Mouse (Mus musculus) gastrocnemius, postnatal 4 days (tissue): ENCODE data around the gene Rap2b. TPM values are rescaled to one million over a fixed set of nuclear protein-coding genes. Genes with fewer than 3 reads are reported as not detected.

Source experiments
- DNase-seq, 2 experiments: peaks; one replicate each; pipeline ENCODE4 v3.0.0; 2021 to 2022; ENCODE audit warnings: low spot score in 2 of 2, mixed read lengths in 2 of 2
- long read RNA-seq, 2 experiments: library from polyadenylated mRNA; stranded (forward); transcript quantifications; one replicate each; pipeline ENCODE4 v2.0.0; 2021
- total RNA-seq, 2 experiments: library from RNA; stranded (reverse); gene quantifications; 2 replicates each; pipeline ENCODE4 v1.2.3; 2021

Gene Rap2b
- total RNA-seq = 1 to 10 TPM; 8.7 to 8.9 TPM
- long read RNA-seq, experiment 1, full-length matches to known transcripts = 17 of 17 reads
- long read RNA-seq, experiment 1, partial matches to known transcripts = 0 of 17 reads
- long read RNA-seq, experiment 1, other reads (novel, unspliced or antisense) = 0 of 17 reads
- long read RNA-seq, experiment 2, full-length matches to known transcripts = 12 of 12 reads
- long read RNA-seq, experiment 2, partial matches to known transcripts = 0 of 12 reads
- long read RNA-seq, experiment 2, other reads (novel, unspliced or antisense) = 0 of 12 reads

- DNase-seq = no peak
Observed at GRCm38 (mm10) chr3:61361338-61361737, at the start of gene Rap2b. Gene Rap2b (plus strand): TSS chr3:61361638.

DNA sequence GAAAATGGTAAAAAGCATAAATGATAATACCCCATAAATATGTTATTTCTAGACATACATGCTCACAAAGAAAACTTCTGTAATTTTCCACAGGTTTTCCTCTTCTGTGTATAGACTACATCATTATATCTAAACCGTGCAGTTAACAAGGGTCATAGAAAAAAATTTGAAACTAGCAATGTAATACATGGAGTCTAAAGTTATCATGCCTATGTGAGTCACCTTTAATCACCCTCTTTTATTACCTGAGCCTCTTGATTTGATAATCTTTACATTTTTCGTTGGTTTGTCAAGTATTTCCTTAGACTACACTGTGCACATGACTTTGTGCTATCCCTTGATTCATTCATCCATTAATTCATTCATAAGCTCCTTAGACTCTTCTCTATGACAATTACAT lies 46.4 kb upstream of the Rap2b start:
- DNase-seq = no peak

- no peak for DNase-seq
Observed at GRCm38 (mm10) chr3:61320031-61320430, 41.4 kb upstream of the Rap2b start.

- DNase-seq = no peak
Observed at GRCm38 (mm10) chr3:61321632-61322031, 39.8 kb upstream of the Rap2b start.

DNA sequence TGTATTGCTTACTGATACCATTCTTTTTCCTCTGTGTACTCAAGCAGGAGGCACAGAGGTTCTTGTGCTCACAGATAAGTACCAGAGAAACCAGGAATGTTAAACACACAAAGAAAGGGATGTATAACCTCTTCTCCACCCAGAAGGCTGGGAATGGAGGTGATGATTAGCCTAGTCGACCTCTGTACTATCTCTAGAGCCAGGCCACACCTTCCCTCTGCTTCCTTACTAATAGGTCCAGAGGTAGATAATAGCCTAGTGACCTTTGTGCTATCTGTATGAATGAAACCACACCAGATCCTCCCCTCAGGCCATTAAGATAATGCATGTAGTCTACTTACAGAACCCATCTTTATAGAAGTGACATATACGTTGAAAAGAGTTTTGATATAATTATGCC lies 25.2 kb upstream of the Rap2b start:
- DNase-seq = no peak

- DNase-seq = no peak
Observed at GRCm38 (mm10) chr3:61337230-61337629, 24.2 kb upstream of the Rap2b start.

DNA sequence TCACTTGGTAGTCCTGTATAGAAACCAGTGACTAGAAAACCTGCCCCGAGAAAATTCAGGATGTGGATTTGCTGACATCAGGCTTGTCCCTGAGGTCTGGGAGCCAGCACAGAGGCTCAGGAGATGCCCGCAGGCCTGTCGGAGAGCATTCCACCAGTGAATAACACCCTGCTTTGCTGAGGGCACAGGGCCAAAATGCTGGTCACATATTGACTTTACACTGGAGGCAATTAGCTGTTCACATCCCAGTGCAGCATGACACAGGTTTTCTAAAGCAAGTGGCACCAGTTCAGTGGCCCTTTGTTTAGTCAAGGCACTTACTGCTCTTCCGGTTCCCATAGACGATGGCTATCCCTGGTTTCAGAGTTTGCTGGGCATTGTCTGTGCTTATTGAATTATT lies 21.1 kb upstream of the Rap2b start:
- DNase-seq = no peak

- DNase-seq = no peak
Observed at GRCm38 (mm10) chr3:61344031-61344430, 17.4 kb upstream of the Rap2b start.

- no peak for DNase-seq
Observed at GRCm38 (mm10) chr3:61345636-61346035, 15.8 kb upstream of the Rap2b start.

DNA sequence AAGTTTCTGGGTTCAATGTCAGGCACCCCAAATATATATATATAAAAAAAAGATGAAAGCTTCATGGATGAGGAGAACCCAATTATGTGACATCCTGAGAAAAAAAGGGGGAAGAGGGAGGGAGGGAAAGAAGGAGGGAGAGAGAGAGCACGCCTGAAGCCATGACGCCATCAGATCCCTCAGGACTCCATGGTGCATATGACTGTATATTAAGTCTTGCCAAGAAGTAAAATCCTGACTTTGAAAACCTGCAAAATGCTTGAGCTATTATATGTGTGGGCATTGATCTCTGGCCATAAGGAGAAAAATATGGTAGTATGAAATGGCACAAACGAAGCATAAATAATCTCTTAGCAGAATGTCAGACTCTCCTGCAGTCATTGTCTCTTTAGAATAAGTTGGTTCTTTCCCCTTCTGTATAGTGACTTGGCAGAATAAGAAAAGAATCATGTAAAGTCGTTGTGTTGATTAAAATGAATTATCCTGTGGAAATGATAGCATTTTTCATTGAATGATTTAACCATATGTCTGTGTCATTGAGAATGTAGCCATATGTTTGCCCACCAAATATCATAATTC lies 13.3 kb upstream of the Rap2b start:
- DNase-seq = no peak

GRCm38 (mm10) chr3:61349433-61349832 lies 12.0 kb upstream of the Rap2b start:
- DNase-seq = no peak

- DNase-seq = no peak
Observed at GRCm38 (mm10) chr3:61355464-61355863, 6.0 kb upstream of the Rap2b start.

GRCm38 (mm10) chr3:61358107-61358506 lies 3.3 kb upstream of the Rap2b start:
- no peak for DNase-seq

- no peak for DNase-seq
Observed at GRCm38 (mm10) chr3:61358756-61359293, 2.6 kb upstream of the Rap2b start.

DNA sequence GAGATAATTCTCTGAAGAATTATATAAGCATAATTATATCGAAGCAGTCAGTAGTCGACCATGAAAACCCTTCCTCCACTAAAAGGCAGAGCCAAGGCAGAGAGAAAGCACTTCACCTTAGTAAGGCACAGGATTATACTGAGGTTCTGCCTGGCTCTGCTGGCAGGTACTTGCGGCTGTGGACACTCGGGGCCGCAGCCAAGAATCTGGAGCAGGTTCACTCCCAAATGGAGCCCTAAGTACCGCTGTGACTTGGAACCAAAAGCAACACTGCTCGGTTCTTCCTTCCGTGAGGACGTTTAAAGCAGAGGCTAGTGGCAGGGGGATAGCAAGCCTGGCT lies 1.4 kb downstream of the Rap2b start:
- DNase-seq = no peak

GRCm38 (mm10) chr3:61363161-61363988 lies 1.9 kb downstream of the Rap2b start:
- DNase-seq = peak; percentile 81 to 90

- DNase-seq = peak; percentile 94 to 97
Observed at GRCm38 (mm10) chr3:61363989-61364660, 2.7 kb downstream of the Rap2b start.

DNA sequence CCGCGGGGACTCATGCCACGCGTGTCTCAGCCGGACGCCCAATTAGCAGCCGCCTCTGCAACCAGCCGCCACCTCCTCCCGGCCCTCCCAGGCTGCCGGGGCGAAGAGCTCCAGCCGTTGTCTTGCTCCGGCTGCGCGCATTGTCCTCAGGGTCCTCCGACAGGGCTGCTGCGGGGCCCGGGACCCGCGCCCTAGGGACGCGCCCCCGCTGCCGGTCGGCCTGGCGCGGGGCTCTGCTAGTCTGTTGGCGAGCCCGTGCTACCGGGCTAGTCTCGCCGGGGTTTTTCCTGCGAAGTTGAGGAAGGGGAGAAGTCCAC lies 3.2 kb downstream of the Rap2b start:
- no peak for DNase-seq

- DNase-seq = peak; percentile 30 to 56
Observed at GRCm38 (mm10) chr3:61364978-61365778, 3.7 kb downstream of the Rap2b start.

GRCm38 (mm10) chr3:61365779-61366373 lies 4.4 kb downstream of the Rap2b start, which contains the start of gene B430305J03Rik:
Gene B430305J03Rik (minus strand): TSS chr3:61365951.
- DNase-seq = peak in 1 of 2 experiments; percentile 18
